Mouse (Mus musculus) hindbrain, postnatal 0 days (tissue): ENCODE measurements around the gene Fam83c. TPM values are rescaled to one million over a fixed set of nuclear protein-coding genes. Genes with fewer than 3 reads are reported as not detected.
"Not testable (repeated sequence)": the region's sequence is repeated elsewhere in the genome, so short reads cannot be mapped to it uniquely, and the experiment has no call there.

Experiments used
- ATAC-seq: fragments of 200-750 bp; cut with Nextera tagmentation; 2 replicates; pipeline ENCODE4 v1.8.0; 2017; ENCODE audit warnings: mild to moderate bottlenecking, moderate TSS enrichment, moderate library complexity
- DNase-seq: peaks from one replicate; pipeline ENCODE4 v3.0.0-alpha.2; 2015; ENCODE audit warnings: low spot score
- H3K27ac ChIP-seq: fragments of 300-500 bp; sonication (generic); 2 replicates; pipeline ENCODE4 v1.5.1; 2014; ENCODE audit warnings: mild to moderate bottlenecking
- H3K27me3 ChIP-seq: fragments of 300-500 bp; sonication (generic); 2 replicates; pipeline ENCODE4 v1.6.1; 2014; ENCODE audit warnings: low read length, mixed read lengths; ENCODE audit not compliant: insufficient read depth
- H3K36me3 ChIP-seq: fragments of 300-500 bp; sonication (generic); 2 replicates; pipeline ENCODE4 v1.6.1; 2014; ENCODE audit warnings: low read length, mixed read lengths; ENCODE audit not compliant: insufficient read depth
- H3K4me1 ChIP-seq: fragments of 300-500 bp; sonication (generic); 2 replicates; pipeline ENCODE4 v1.6.1; 2014; ENCODE audit warnings: antibody characterized with exemption, low read length, mixed read lengths; ENCODE audit not compliant: insufficient read depth
- H3K4me2 ChIP-seq: fragments of 300-500 bp; sonication (generic); 2 replicates; pipeline ENCODE4 v1.6.1; 2014; ENCODE audit warnings: low read depth, mild to moderate bottlenecking, low read length, moderate library complexity, mixed read lengths
- H3K4me3 ChIP-seq: fragments of 300-500 bp; sonication (generic); 2 replicates; pipeline ENCODE4 v1.5.1; 2014; ENCODE audit warnings: low read length
- H3K9ac ChIP-seq: fragments of 300-500 bp; sonication (generic); replicated peaks from 2 replicates; pipeline ENCODE4 v1.6.1; 2014; ENCODE audit warnings: mild to moderate bottlenecking, low read length, moderate library complexity, mixed read lengths
- H3K9me3 ChIP-seq: fragments of 300-500 bp; sonication (generic); 2 replicates; pipeline ENCODE4 v1.6.1; 2016; ENCODE audit warnings: low read length, mixed read lengths
- CTCF ChIP-seq: IDR thresholded peaks from 2 replicates; pipeline ENCODE4 v1.5.1; 2016; ENCODE audit warnings: antibody characterized with exemption, control low read depth, low read depth
- WGBS: fragments of 180-500 bp; shearing (Covaris S2); extraction: QIAGEN DNeasy Blood & Tissue Kit; methylation state at CpG from one replicate; pipeline ENCODE4 v1.1.7; 2014; 5-methylcytosine and 5-hydroxymethylcytosine counted together
- polyA plus RNA-seq: library from polyadenylated mRNA; unstranded; fragments of >200 nt; fragmentation: Nextera tagmentation; extraction: Ambion mirVana; gene quantifications from 2 replicates; pipeline ENCODE4 v1.2.1, GENCODE M21; 2015
- total RNA-seq: library from RNA; depleted of rRNA; stranded (reverse); fragments of >200 nt; gene quantifications from 2 replicates; pipeline ENCODE4 v1.2.3, GENCODE M21; 2014

Gene Fam83c
- total and polyA plus RNA-seq, 2 experiments from 2014 or later, result 0.15 TPM; not detected in 1

GRCm38 (mm10) chr2:155850120-155850519 is 15.5 kb upstream of the Fam83c start:
- H3K4me1 ChIP-seq, result no peaks in the 10 kb centered on the region
- H3K27me3 ChIP-seq, result no peaks in the 10 kb centered on the region
- no peak for DNase-seq
- H3K9me3 ChIP-seq, result no peaks in the 10 kb centered on the region
- H3K27ac ChIP-seq, result no peak overlapping the region
- peaks cover 39% of the 10 kb centered on the region for H3K36me3 ChIP-seq
- H3K4me3 ChIP-seq, result no peak overlapping the region
- no peak overlapping the region for H3K9ac ChIP-seq
- 79% methylated on average over 7 of the region's 7 CpGs for WGBS
- no peak for ATAC-seq
- TF ChIP-seq CTCF, result no peak
- H3K4me2 ChIP-seq, result no peak overlapping the region

- TF ChIP-seq CTCF, result no peak
- Histone ChIP-seq H3K27ac (no peak overlapping the region), H3K27me3 (no peaks in the 10 kb centered on the region), H3K4me3 (no peak overlapping the region), H3K4me1 (no peaks in the 10 kb centered on the region), H3K36me3 (peaks cover 39% of the 10 kb centered on the region), H3K9me3 (no peaks in the 10 kb centered on the region), H3K4me2 (no peak overlapping the region), H3K9ac (no peak overlapping the region)
- no peak for DNase-seq
- no peak for ATAC-seq
- 72% methylated on average over 7 of the region's 7 CpGs for WGBS
Observed at GRCm38 (mm10) chr2:155849464-155849863, 14.8 kb upstream of the Fam83c start.

DNA sequence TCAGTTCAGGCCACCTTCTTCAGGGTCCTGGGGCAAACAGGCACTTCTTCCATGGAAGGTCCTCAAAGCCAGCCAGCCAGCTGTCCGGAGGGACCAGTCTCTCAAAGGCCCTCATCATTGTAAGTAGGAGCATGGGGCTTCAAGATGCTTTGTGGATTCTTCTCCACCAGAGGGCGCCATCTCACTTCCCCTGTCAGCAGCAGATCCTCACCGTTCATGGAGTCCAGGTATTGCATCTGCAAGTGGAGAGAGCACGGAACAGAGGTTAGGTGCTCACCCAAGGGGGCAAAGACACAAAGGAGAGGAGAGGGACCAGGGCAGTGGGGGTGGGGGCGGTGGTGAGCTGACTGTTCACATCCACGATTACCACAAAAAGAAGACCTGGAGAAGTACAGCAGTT is 13.6 kb upstream of the Fam83c start:
- Histone ChIP-seq H3K9me3 (no peaks in the 10 kb centered on the region), H3K4me3 (no peak overlapping the region), H3K36me3 (peaks cover 32% of the 10 kb centered on the region), H3K9ac (no peak overlapping the region), H3K27ac (no peak overlapping the region), H3K4me2 (no peak overlapping the region), H3K27me3 (no peaks in the 10 kb centered on the region), H3K4me1 (no peaks in the 10 kb centered on the region)
- ATAC-seq (peak; percentile 48; the same call in 1 of the 2 replicates), DNase-seq (peak; percentile 86)
- WGBS, result 33% methylated on average over 6 of the region's 6 CpGs
- TF ChIP-seq CTCF, result peak; percentile 96

DNA sequence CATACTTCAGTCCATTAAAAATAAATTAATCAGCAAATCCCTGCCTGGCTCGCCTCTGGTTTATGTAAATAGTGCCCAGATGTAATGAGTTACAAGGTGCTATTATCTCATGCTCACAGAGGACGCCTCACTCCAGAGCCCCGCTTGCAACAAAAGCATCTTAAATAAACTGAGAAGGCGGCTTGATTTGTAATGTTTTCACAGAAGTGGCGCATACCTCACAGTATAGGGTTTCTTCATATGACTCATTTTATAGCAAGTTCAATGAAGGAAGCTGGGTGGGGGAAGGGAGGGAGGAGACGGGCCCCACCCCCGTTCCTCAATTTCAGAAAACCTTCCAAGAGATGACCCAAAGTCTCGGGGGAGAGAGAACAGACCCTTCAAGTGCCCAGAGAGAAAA is 12.3 kb upstream of the Fam83c start:
- H3K9me3 ChIP-seq, result no peaks in the 10 kb centered on the region
- no peak overlapping the region for H3K27ac ChIP-seq
- no peak overlapping the region for H3K4me2 ChIP-seq
- no peaks in the 10 kb centered on the region for H3K4me1 ChIP-seq
- ATAC-seq, result no peak
- H3K27me3 ChIP-seq, result no peaks in the 10 kb centered on the region
- H3K4me3 ChIP-seq, result no peak overlapping the region
- no peak for TF ChIP-seq CTCF
- no peak for DNase-seq
- WGBS, result 91% methylated on average over 8 of the region's 8 CpGs
- no peak overlapping the region for H3K9ac ChIP-seq
- H3K36me3 ChIP-seq, result peaks cover 32% of the 10 kb centered on the region

DNA sequence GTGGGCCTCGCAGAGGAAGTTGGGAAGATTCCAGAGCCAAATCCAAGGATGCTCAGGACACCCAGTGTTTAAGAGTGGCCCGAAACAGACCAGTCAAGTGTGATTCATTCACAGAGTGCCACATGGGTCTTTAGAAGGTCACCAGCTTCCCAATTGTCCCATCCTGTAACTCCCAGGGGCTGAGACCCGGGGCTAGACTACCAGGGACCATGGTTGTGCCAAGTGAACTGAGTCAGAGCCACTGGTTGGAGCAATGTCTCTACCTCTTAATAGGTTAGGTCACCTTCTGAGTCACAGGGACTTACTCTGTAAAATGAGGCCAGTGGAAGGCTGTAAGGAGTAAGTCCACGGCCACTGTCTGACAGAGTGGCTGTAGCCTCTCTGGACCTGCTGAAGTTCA is 4.3 kb upstream of the Fam83c start:
- 84% methylated on average over 4 of the region's 4 CpGs for WGBS
- H3K36me3 ChIP-seq, result no peaks in the 10 kb centered on the region

DNA sequence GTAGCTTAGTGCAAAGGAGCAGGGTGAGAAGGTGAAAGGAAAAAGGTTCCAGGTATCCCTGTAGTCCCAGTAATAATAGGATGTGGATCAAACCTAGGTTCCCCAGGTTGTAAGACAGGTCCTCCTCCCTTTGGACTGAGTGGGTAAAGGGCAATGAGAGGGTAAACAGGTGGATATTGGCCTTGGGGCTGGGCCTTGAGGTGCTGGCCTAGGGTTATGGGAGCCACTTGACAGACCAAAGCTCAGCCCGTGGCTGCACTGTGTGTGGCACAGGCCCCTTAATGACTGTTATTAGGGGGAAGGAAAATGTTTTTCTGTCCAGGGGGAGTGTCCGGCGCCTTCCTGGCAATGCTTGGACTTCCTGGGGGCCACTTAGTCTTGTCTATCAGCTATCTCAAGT is 3.3 kb upstream of the Fam83c start:
- TF ChIP-seq CTCF, result no peak
- DNase-seq (no peak), ATAC-seq (no peak)
- Histone ChIP-seq H3K27ac (no peak overlapping the region), H3K4me3 (no peak overlapping the region), H3K4me2 (no peak overlapping the region), H3K9me3 (no peaks in the 10 kb centered on the region), H3K4me1 (no peaks in the 10 kb centered on the region), H3K27me3 (no peaks in the 10 kb centered on the region), H3K36me3 (no peaks in the 10 kb centered on the region), H3K9ac (no peak overlapping the region)
- 75% methylated on average over 3 of the region's 3 CpGs for WGBS

More for the DNA sequence above, 4.3 kb upstream of the Fam83c start:
- no peak for TF ChIP-seq CTCF
- Histone ChIP-seq H3K9me3 (no peaks in the 10 kb centered on the region), H3K27me3 (no peaks in the 10 kb centered on the region), H3K4me3 (no peak overlapping the region), H3K27ac (no peak overlapping the region), H3K9ac (no peak overlapping the region), H3K4me2 (no peak overlapping the region), H3K4me1 (no peaks in the 10 kb centered on the region)
- DNase-seq, result no peak
- ATAC-seq, result no peak

DNA sequence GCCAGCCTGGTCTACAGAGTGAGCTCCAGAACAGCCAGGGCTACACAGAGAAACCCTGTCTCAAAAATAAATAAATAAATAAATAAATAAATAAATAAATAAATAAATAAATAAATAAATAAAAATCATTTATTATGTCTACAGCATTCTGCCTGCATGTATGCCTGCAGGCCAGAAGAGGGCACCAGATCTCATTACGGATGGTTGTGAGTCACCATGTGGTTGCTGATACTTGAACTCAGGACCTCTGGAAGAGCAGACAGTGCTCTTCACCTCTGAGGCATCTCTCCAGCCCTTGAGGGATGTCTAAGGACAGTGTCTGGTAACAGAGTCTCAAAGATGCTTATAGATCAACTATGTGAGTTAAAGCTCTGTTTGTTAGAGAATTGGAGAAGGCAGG is 2.6 kb downstream of the Fam83c start:
- H3K4me1 ChIP-seq, H3K4me3 ChIP-seq, H3K27me3 ChIP-seq, H3K4me2 ChIP-seq, H3K36me3 ChIP-seq, H3K9ac ChIP-seq, H3K9me3 ChIP-seq, DNase-seq, H3K27ac ChIP-seq, ATAC-seq: not testable (repeated sequence)
- 74% methylated on average over 1 of the region's 1 CpGs for WGBS
- TF ChIP-seq CTCF, result peak; percentile 33; the same call in 1 of the 2 replicates
